Mouse (Mus musculus) lung, embryonic 16.5 days (tissue): ENCODE results near the gene Tmem184b. TPM values are rescaled to one million over a fixed set of nuclear protein-coding genes. Genes with fewer than 3 reads are reported as not detected.
A peak's percentile ranks its signal among the peaks of the same experiment; 100 is the strongest.

ENCODE experiments used
- ATAC-seq: fragments of 200-750 bp; cut with Nextera tagmentation; 2 replicates; pipeline ENCODE4 v1.8.0; 2017; ENCODE audit warnings: low read depth, mild to moderate bottlenecking, moderate library complexity
- H3K27ac ChIP-seq: fragments of 300-500 bp; sonication (generic); 2 replicates; pipeline ENCODE4 v1.5.1; 2014; ENCODE audit warnings: mild to moderate bottlenecking, control low read depth, low read length
- H3K27me3 ChIP-seq: fragments of 300-500 bp; sonication (generic); 2 replicates; pipeline ENCODE4 v1.6.1; 2014; ENCODE audit warnings: low read depth, low read length, mixed read lengths; ENCODE audit not compliant: control insufficient read depth, insufficient read depth
- H3K36me3 ChIP-seq: fragments of 300-500 bp; sonication (generic); 2 replicates; pipeline ENCODE4 v1.6.1; 2014; ENCODE audit warnings: low read length; ENCODE audit not compliant: control insufficient read depth, insufficient read depth
- H3K4me1 ChIP-seq: fragments of 300-500 bp; sonication (generic); replicated peaks from 2 replicates; pipeline ENCODE4 v1.6.1; 2014; ENCODE audit warnings: low read length, mixed read lengths; ENCODE audit not compliant: control insufficient read depth, insufficient read depth
- H3K4me2 ChIP-seq: fragments of 300-500 bp; sonication (generic); 2 replicates; pipeline ENCODE4 v1.6.1; 2014; ENCODE audit warnings: low read depth, low read length, control low read depth
- H3K4me3 ChIP-seq: fragments of 300-500 bp; sonication (generic); 2 replicates; pipeline ENCODE4 v1.5.1; 2014; ENCODE audit warnings: mild to moderate bottlenecking, low read length, control low read depth
- H3K9ac ChIP-seq: fragments of 300-500 bp; sonication (generic); 2 replicates; pipeline ENCODE4 v1.6.1; 2014; ENCODE audit warnings: low read length, control low read depth
- H3K9me3 ChIP-seq: fragments of 300-500 bp; sonication (generic); 2 replicates; pipeline ENCODE4 v1.6.1; 2016; ENCODE audit warnings: low read length; ENCODE audit not compliant: control insufficient read depth
- WGBS: fragments of 180-500 bp; shearing (Covaris S2); extraction: QIAGEN DNeasy Blood & Tissue Kit; methylation state at CpG from one replicate; pipeline ENCODE4 v1.1.7; 2014; 5-methylcytosine and 5-hydroxymethylcytosine counted together
- polyA plus RNA-seq: library from polyadenylated mRNA; unstranded; fragments of >200 nt; fragmentation: Nextera tagmentation; extraction: Ambion mirVana; gene quantifications from 2 replicates; pipeline ENCODE4 v1.2.1, GENCODE M21; 2015

The Tmem184b gene
- polyA plus RNA-seq, 1 experiment from 2014 or later = 78.2 TPM

DNA sequence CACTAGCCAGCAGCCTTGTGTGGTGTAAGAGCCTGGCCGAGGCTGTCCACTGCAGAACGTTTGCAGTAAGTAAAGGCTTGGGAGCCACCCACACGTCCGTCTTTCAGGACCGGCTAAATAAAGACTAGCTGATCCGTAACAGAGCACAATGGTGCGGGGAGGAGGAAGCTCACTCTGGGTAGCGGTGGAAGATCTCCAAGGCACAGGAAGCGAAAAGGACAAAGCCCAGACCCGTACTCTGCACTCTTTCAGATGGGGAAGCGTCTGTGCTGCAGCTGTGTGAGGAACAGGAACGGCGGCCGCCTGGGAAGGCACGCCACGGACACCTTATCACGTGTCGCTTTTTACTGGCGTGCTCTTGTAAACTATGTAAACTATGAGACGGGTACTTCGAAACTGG is 29.5 kb upstream of the Tmem184b start:
- WGBS = 29% methylated on average over 21 of the region's 21 CpGs
- Histone ChIP-seq H3K4me2 (peak overlapping the region; percentile 38), H3K9me3 (no peaks in the 10 kb centered on the region), H3K36me3 (peaks cover 33% of the 10 kb centered on the region), H3K4me1 (peaks cover 50% of the 10 kb centered on the region), H3K4me3 (peak overlapping the region; percentile 6; the same call in 1 of the 2 replicates), H3K9ac (peak overlapping the region; percentile 59; the same call in 1 of the 2 replicates), H3K27ac (peak overlapping the region; percentile 91), H3K27me3 (no peaks in the 10 kb centered on the region)
- ATAC-seq = peak; percentile 77

DNA sequence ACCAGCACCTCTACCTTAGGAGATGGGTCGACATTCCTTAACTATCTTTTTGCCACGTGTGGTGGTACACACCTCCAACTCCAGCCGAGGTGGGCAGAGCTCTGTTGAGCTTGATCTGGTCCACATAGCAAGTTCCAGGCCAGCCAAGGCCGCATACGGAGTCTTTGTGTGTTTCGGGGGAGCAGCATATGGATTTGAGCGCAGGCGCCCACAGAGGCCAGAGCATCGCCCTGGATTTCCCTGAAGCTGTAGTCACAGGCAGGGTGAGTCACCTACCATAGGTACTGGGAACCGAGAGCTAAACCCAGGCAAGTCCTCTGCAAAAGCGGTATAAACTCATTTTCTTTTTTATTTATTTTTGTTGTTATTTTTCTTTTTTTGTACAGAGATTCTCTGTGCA is 29.0 kb upstream of the Tmem184b start:
- Histone ChIP-seq H3K27me3 (no peaks in the 10 kb centered on the region), H3K4me3 (peak overlapping the region; percentile 5; the same call in 1 of the 2 replicates), H3K36me3 (peaks cover 28% of the 10 kb centered on the region), H3K9ac (peak overlapping the region; percentile 59), H3K4me2 (peak overlapping the region; percentile 38), H3K9me3 (no peaks in the 10 kb centered on the region), H3K27ac (peak overlapping the region; percentile 91), H3K4me1 (peaks cover 47% of the 10 kb centered on the region)
- WGBS = 65% methylated on average over 11 of the region's 11 CpGs
- no peak for ATAC-seq

- H3K4me2 ChIP-seq = peak overlapping the region; percentile 38
- peak overlapping the region; percentile 59 for H3K9ac ChIP-seq
- WGBS = 50% methylated on average over 7 of the region's 7 CpGs
- peak overlapping the region; percentile 5; the same call in 1 of the 2 replicates for H3K4me3 ChIP-seq
- H3K27ac ChIP-seq = peak overlapping the region; percentile 91
- peak; percentile 20; the same call in 1 of the 2 replicates for ATAC-seq
- H3K36me3 ChIP-seq = peaks cover 30% of the 10 kb centered on the region
- no peaks in the 10 kb centered on the region for H3K27me3 ChIP-seq
- H3K9me3 ChIP-seq = no peaks in the 10 kb centered on the region
- peaks cover 43% of the 10 kb centered on the region for H3K4me1 ChIP-seq
Observed at GRCm38 (mm10) chr15:79431925-79432324, 28.6 kb upstream of the Tmem184b start.

DNA sequence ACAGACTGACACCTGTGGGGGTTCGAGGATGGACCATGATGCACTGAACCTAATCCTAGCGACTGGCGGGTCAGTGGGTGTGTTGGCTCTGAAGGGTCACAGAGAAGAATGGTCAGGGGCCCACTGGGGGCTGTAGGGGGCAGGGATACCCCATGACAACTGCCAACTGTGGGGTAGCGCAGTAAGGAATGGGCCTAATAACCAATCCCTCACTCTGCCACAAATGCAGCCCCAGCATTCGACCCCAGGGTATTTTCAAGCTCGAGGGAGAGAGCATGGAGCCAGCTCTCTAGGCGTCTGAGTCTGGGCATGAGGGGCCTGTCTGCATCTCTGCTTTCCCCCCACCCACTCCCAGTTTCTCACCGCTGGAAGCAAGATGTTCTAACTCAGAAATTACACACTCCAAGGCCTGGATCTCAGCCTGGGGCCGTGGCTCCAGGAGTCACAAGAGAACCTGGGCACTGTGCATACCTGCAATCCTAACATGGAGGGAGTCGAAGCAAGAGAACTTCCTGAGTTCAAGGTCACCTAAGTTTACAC is 27.2 kb upstream of the Tmem184b start:
- no peak overlapping the region for H3K4me3 ChIP-seq
- H3K36me3 ChIP-seq = peaks cover 36% of the 10 kb centered on the region
- 74% methylated on average over 10 of the region's 10 CpGs for WGBS
- H3K27me3 ChIP-seq = no peaks in the 10 kb centered on the region
- no peak overlapping the region for H3K9ac ChIP-seq
- no peak overlapping the region for H3K27ac ChIP-seq
- no peak overlapping the region for H3K4me2 ChIP-seq
- peaks cover 30% of the 10 kb centered on the region for H3K4me1 ChIP-seq
- H3K9me3 ChIP-seq = no peaks in the 10 kb centered on the region
- no peak for ATAC-seq

DNA sequence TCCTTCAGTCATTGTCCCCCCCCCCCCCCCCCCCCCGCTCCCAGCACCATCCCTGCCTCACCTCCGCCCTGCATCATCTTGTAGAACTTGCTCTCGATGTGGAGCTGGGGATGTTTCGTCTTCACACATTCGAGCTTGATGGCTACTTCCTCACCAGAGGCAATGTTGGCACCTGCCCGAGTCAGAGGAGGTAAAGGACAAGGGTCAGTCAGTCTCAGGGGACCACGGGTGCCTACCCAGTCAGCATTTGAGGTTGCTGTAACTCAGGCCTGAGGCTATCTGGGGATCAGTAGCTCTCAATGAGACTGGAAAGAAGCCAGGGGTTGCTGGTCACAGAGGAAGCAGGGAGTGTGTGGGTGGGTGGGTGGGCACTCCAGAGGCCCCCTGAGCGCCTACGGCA is 26.6 kb upstream of the Tmem184b start:
- H3K4me1 ChIP-seq = peaks cover 24% of the 10 kb centered on the region
- ATAC-seq = no peak
- H3K4me2 ChIP-seq = no peak overlapping the region
- no peak overlapping the region for H3K27ac ChIP-seq
- H3K36me3 ChIP-seq = peaks cover 42% of the 10 kb centered on the region
- H3K4me3 ChIP-seq = no peak overlapping the region
- H3K9ac ChIP-seq = no peak overlapping the region
- H3K27me3 ChIP-seq = no peaks in the 10 kb centered on the region
- H3K9me3 ChIP-seq = no peaks in the 10 kb centered on the region
- WGBS = 86% methylated on average over 6 of the region's 9 CpGs

GRCm38 (mm10) chr15:79429527-79429926 is 26.2 kb upstream of the Tmem184b start:
- Histone ChIP-seq H3K27me3 (no peaks in the 10 kb centered on the region), H3K4me1 (peaks cover 20% of the 10 kb centered on the region), H3K36me3 (peaks cover 47% of the 10 kb centered on the region), H3K4me2 (no peak overlapping the region), H3K27ac (no peak overlapping the region), H3K4me3 (no peak overlapping the region), H3K9ac (no peak overlapping the region), H3K9me3 (no peaks in the 10 kb centered on the region)
- 74% methylated on average over 12 of the region's 12 CpGs for WGBS
- ATAC-seq = no peak

GRCm38 (mm10) chr15:79428616-79429015 is 25.2 kb upstream of the Tmem184b start:
- Histone ChIP-seq H3K27ac (no peak overlapping the region), H3K9me3 (no peaks in the 10 kb centered on the region), H3K4me1 (peaks cover 20% of the 10 kb centered on the region), H3K4me2 (no peak overlapping the region), H3K36me3 (peaks cover 56% of the 10 kb centered on the region), H3K9ac (no peak overlapping the region), H3K4me3 (no peak overlapping the region), H3K27me3 (no peaks in the 10 kb centered on the region)
- WGBS = 80% methylated on average over 4 of the region's 4 CpGs
- ATAC-seq = no peak

DNA sequence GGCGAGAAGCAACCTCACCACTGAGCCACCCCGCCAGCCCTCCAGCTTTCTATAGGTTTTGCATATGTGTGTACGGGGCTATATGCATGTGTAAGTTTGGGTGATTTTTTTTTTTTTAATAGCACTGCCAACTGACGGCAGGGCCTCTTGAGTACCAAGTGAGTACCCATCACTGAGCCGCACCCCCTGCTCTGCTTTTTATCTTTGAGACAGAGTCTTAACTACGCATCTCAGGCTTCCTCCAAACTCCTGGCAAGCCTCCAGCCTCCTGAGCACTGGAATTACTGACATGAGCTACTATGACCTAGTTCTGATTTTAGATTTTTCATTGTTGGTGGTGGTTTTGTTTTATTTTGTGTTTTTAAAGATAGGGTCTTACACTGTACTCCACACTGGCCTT is 24.1 kb upstream of the Tmem184b start:
- H3K27ac ChIP-seq = no peak overlapping the region
- peaks cover 9% of the 10 kb centered on the region for H3K4me1 ChIP-seq
- no peak overlapping the region for H3K4me3 ChIP-seq
- no peaks in the 10 kb centered on the region for H3K27me3 ChIP-seq
- WGBS = 66% methylated on average over 6 of the region's 6 CpGs
- H3K36me3 ChIP-seq = peaks cover 64% of the 10 kb centered on the region
- H3K4me2 ChIP-seq = no peak overlapping the region
- no peak overlapping the region for H3K9ac ChIP-seq
- ATAC-seq = no peak
- no peaks in the 10 kb centered on the region for H3K9me3 ChIP-seq

DNA sequence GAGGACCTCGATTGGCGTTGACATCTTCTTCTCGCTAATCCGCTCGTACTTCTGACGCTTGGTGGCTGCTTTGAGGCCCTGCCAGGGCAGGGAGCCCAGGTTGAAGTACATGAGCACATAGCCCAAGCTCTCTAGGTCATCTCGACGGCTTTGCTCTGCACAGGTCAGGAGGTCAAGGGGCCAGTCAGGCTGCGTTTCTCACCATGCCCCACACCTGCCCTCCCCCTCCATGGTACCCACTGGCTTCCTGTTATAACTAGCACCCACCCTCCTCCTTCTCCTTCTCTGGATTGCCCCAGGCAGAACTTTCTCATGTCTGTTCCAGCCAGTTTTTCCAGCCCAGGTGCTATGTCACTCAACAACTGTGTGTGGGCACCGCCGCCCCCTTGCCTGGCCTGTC is 22.1 kb upstream of the Tmem184b start:
- Histone ChIP-seq H3K27me3 (no peaks in the 10 kb centered on the region), H3K4me3 (no peak overlapping the region), H3K9me3 (no peaks in the 10 kb centered on the region), H3K4me1 (no peaks in the 10 kb centered on the region; the same call in 1 of the 2 replicates), H3K9ac (no peak overlapping the region), H3K27ac (no peak overlapping the region), H3K4me2 (no peak overlapping the region), H3K36me3 (peaks cover 75% of the 10 kb centered on the region)
- WGBS = 59% methylated on average over 11 of the region's 11 CpGs
- peak; percentile 7; the same call in 1 of the 2 replicates for ATAC-seq
